Mouse (Mus musculus): ENCODE results near the gene Ntn5. TPM values are rescaled to one million over a fixed set of nuclear protein-coding genes. Genes with fewer than 3 reads are reported as not detected.

The Ntn5 gene
- total RNA-seq, 2 experiments from 2014 or later: 0.39 TPM; not detected in 1

- no peak for DNase-seq
Observed at GRCm38 (mm10) chr7:45713881-45714520, 30.2 kb downstream of the Ntn5 start.

DNA sequence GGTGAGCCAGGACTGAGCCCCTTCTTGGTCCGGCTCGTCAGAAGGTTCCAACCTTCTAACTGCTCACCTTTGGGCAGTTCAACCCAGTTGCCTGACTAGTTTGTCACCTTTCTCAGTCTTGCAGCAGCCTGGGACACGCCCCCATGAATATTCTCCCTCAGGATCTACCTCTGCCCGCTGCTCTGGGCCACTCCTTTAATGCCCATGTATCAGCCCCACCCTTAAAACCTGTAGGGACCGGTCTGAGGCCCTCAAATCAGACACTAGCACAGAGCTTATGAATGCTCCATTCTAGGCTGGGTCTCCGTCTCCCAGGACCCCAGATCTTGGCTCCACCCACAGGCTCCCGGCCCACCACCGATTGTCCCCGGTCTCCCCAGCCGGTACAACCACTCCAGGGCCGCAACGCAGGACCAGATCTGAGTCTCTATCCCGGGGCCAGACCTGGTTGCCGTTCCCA lies 30.8 kb downstream of the Ntn5 start:
- no peak for DNase-seq

DNA sequence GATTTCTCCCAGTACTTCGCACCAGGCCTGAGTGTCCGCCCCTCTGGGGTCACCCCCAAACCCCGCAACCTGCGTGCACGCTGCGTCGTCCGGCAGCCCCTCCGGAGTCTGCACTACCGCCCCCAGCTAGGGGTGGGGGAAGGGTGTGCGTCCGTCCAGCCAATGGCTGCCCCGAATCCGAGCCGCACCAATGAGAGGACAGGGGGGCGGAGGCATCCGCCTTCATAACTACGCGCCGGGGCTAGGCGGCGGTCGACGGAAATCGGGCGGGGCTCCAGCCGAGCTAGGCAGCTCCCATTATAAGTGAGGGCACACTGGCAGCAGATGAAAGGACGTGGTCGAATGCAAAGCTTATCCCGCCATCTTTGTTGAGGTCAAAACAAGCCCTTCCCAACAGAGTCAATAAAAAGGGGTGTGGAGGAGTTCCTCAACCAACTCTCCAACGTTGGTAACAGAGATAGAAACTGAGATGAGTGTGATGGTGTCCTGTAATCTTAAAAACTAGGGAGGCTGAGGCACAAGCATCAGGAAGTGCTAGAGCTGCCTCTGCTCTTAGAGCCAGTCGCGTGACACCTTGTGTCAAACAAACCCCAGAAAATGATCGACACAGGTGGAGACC lies 31.4 kb downstream of the Ntn5 start, which contains the start of gene Rpl18:
Rpl18 (plus strand) TSS at position 368 of the 619 bp plus-strand sequence.
- peak; percentile 98 for DNase-seq

DNA sequence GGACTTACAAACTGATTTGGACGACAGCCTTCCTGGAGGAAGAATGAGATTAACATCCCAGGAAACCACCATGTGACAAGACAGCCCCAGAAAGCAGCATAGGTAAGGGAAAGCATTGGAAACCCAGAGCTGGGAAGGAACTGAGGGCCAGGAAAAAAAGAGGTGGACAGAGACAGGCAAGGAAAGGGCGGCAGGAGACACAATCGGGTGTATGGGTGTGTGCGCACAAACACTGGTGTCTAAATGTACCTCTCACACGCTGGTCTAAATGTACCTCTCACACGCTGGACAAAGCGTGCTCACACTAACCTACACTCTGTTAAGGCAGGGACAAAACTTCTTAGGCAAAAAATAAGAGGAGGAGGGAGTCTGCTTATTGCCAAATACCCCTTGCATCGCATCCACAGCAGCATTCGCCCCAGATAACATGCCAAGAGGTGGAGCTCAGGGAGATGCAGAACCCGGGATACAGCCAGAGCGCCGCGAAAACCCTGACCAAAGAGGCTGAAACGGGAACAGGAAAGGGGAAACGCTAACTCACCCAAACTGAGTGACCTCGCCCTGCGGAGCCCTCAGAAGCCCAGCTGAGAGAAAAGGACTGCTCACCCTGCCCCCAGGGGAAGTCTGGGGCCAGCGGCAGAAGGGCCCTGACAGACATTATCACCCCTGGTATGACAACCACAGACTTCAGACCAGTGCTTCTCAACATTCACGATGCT lies 32.1 kb downstream of the Ntn5 start:
- DNase-seq: no peak

- no peak for DNase-seq
Observed at GRCm38 (mm10) chr7:45716460-45716857, 32.6 kb downstream of the Ntn5 start.

DNA sequence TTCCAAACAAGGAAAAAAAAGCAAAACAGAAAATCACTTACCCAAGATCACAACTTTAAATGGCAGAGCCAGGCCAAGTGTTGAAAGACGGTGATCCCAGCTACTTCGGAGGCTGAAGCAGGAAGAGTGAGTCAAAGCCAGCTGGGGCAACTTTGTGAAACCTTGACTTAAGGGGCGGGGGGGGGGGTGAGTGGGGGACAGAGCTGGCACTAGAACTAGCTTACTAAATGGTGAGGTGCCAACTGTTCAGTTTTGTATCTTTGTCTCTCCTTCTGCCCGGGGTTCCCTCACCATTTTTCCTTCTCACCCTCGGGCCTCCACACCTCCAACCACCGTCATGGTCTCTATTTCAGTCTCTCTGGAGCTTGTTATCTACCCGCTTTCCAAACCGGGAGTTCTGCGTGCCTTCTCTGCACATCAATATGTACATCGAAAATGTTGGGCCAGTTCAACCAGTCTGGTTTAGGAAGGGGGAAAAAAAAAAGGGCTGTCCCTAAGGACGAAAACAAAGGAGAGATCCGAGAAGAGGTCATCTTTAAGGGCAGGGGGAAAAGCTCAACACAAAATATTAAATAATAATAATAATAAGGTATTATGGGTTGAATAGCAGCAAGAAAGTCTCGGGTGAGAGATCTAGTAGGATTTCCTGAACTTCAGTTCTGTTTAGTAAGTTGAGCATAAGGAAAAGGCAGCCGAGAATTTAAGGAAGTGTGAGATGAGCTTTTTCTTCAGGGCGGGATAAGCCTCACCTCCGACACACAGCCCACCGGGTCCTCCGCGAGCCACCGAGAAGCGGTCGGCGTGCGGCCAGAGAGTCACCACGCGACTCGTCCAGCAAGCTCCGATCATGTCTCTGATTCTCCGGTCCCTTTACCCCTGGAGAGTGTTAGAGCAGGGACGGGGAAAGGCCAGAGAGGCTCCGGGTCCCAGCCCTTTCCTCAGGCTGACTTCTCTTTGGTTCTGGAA lies 33.4 kb downstream of the Ntn5 start:
- DNase-seq: no peak

DNA sequence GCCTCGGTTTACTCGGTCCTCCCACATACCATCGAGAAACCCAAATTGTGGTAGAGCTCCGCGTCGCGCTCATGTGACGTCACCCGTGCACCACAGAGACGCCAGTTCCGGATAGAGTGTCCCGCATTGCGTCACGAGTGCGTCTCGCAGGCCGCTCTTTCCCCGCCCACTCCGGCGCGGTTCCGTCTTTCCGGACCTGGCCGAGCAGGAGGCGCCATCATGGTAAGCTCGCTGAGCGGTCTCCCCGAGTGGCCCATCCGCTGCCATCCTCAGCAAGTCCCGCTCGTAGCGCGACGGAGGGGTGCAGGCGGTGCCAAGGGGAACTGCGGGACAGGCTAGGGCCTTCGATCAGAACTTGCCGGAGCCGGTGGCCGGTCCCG lies 34.1 kb downstream of the Ntn5 start, which contains the start of gene Sphk2:
Sphk2 (minus strand) TSS at position 85 of the 380 bp plus-strand sequence.
- DNase-seq: peak; percentile 98

GRCm38 (mm10) chr7:45718331-45718730 lies 34.5 kb downstream of the Ntn5 start:
- DNase-seq: no peak

- no peak for DNase-seq
Observed at GRCm38 (mm10) chr7:45719180-45719579, 35.4 kb downstream of the Ntn5 start.

DNA sequence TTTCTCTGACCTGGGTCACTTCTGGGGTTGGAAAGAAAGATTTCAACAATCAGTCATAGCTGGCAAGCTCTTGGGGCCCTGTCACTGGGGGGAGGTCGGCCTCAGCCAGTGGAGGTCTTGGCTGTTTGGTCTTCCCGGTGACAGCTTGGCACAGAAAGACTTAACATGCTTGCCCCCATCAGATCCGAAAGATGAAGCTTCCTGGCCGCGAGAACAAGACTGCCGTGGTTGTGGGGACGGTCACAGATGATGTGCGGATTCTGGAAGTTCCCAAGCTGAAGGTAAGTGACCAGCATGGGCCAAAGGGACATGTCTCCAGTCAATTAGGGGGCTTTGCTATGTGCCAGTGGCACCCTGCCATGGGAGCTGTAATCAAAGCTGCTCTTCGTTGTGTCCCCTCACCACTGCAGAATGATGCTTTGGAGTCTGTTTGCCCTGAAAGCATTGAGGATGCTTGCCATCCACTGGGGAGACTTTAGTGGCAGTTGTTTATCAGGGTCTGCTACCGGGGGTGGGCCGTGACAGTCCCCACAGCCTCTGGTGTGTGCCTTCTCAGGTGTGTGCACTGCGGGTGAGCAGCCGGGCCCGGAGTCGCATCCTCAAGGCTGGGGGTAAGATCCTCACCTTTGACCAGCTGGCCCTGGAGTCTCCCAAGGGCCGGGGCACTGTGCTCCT lies 36.1 kb downstream of the Ntn5 start:
- no peak for DNase-seq

- DNase-seq: no peak
Observed at GRCm38 (mm10) chr7:45720413-45721233, 36.8 kb downstream of the Ntn5 start, which contains the start of gene Fam83e. Gene Fam83e (plus strand): TSS chr7:45721212.

- no peak for DNase-seq
Observed at GRCm38 (mm10) chr7:45721234-45721571, 37.4 kb downstream of the Ntn5 start.

GRCm38 (mm10) chr7:45721642-45722347 lies 38.0 kb downstream of the Ntn5 start:
- DNase-seq: no peak

GRCm38 (mm10) chr7:45722348-45722713 lies 38.5 kb downstream of the Ntn5 start:
- DNase-seq: no peak

GRCm38 (mm10) chr7:45723301-45723700 lies 39.5 kb downstream of the Ntn5 start:
- DNase-seq: no peak

DNA sequence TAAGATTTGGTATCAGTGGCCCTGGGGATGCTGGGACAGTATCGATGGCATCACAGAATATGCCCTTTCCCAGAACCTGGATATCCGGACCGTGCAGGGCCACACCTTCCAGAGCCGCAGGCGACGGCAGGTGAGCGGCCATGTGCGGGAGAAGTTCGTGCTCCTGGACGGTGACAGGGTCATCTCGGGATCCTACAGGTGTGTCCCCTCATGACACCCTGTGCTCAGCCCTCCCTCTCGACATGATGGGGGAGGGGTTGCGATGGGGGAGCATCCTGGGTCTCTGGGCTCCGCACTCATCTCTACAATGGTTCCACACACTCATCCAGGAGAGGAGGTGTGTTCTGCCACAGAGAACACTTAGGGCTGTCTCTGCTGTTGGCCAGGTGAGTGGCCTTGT lies 40.0 kb downstream of the Ntn5 start:
- no peak for DNase-seq

DNA sequence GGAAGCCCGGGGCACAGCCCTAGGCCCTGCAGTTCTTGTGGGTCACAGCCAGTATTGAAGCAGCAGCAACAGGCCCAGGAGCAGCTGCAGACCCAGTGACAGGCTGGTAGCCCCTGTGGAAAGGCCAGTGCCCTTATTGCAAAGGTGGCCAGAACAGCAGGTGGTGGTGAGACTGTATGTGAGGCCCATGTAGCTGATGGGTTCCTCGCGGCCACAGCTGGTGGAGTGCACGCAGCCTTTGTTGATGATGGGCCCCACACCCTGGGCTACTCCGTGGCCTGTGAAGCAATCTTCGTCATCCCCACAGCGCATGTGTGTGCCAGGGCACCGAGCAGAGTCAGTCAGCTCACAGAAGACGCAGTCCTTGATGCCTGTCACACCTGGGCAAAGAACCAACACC lies 41.3 kb downstream of the Ntn5 start:
- DNase-seq: no peak

GRCm38 (mm10) chr7:45725713-45726112 lies 41.9 kb downstream of the Ntn5 start, which contains the start of gene Spaca4:
Gene Spaca4 (minus strand): TSS chr7:45725813.
- no peak for DNase-seq

DNA sequence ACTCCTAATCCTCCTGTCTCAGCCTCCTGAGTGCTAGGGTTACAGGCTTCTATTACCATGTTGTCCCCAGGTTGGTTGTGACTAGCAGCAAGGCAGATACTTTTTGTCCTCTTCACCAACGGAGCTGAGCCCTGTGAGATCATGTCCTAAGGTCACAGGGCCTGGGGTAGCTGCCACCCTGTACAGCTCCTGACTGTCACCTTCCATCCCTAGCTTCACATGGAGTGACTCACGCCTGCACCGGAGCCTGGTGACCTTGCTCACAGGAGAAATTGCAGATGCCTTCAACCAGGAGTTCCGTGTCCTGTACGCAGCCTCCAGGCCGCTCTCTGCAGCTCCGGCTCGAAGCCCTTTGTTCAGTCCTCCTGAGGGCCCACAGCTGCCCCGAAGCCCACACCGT lies 42.6 kb downstream of the Ntn5 start:
- no peak for DNase-seq

DNA sequence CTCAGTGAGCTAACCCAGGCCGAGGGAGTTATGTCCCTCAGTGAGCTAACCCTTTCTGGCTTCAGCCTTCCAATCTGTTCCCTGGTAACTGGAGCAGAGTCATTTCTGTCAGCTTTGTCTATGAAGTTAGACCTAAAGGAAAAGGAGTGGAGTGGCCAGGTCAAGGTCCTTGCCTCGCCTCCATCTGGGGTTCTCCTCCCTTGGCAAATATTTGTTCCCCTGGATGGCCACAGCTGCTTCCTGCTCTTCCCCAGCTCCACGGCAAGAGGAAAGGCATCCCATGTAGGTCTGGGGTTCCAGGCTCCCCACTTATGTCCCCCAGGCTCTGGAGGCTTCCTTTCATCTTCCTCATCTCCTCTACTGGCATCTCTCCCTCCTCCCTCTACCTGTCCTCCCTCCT lies 43.8 kb downstream of the Ntn5 start:
- DNase-seq: no peak
